In genomic region chr1:34011821-34012271, GRCm38 (mm10) we compare ENCODE assay signal across 8 mouse cellular contexts.
DNase-seq lines count a peak whose midpoint lies in the region; ATAC-seq and TF ChIP-seq lines count a peak whose summit lies in the region.

No protein-coding gene starts in this region.

- H3K27me3 ChIP-seq in C2C12 (ENCODE audit: control insufficient read depth, insufficient read depth, insufficient read length) = no peaks in the 10 kb centered on the region
- peaks cover 13% of the 10 kb centered on the region for H3K27me3 ChIP-seq in liver, embryonic 14.5 days (ENCODE audit: control insufficient read depth, insufficient read depth, low read length)
- no peaks in the 10 kb centered on the region; the same call in 1 of the 2 replicates for H3K27me3 ChIP-seq in splenic B cell, adult 2 months (ENCODE audit: control insufficient read depth, insufficient read depth, low read length, poor library complexity, severe bottlenecking)

- intact Hi-C loops in heart, postnatal 14 days (cut with DNase I) = loop anchor here (2.0 kb wide), 1 partner anchor 49 kb away; no protein-coding TSS in a partner anchor

- no peak for TF ChIP-seq EP300 in liver, embryonic 14.5 days (IDR thresholded peaks at IDR 0.05; ENCODE audit: low read depth)

- H3ac ChIP-seq in C2C12 (ENCODE audit: control insufficient read depth, insufficient read length, low read depth) = peak overlapping the region; percentile 91

- TF ChIP-seq POLR2A in cortical plate, adult 2 months (IDR thresholded peaks at IDR 0.05; ENCODE audit: extremely low read depth, insufficient read depth, low read length) = no peak

- no peak overlapping the region; the same call in 1 of the 2 replicates for H3K9ac ChIP-seq in liver, embryonic 14.5 days (replicated peaks)

- peaks cover 76% of the 10 kb centered on the region for H3K79me2 ChIP-seq in C2C12 (ENCODE audit: control insufficient read depth, insufficient read depth)

- no peaks in the 10 kb centered on the region for H3K36me3 ChIP-seq in C2C12 (ENCODE audit: control insufficient read depth, insufficient read depth)
- no peaks in the 10 kb centered on the region for H3K36me3 ChIP-seq in liver, embryonic 14.5 days (replicated peaks; ENCODE audit: control insufficient read depth, insufficient read depth, low read depth)
- no peaks in the 10 kb centered on the region for H3K36me3 ChIP-seq in splenic B cell, adult 2 months (ENCODE audit: control insufficient read depth, insufficient read depth, low read length, poor library complexity, severe bottlenecking)

- TF ChIP-seq CTCF in C2C12 (IDR thresholded peaks at IDR 0.05; ENCODE audit: control insufficient read depth, insufficient read depth, insufficient read length) = no peak
- TF ChIP-seq CTCF in cortical plate, adult 2 months (IDR thresholded peaks at IDR 0.05; ENCODE audit: extremely low read depth, insufficient read depth, low read length) = no peak
- no peak for TF ChIP-seq CTCF in liver, embryonic 14.5 days (IDR thresholded peaks at IDR 0.05; ENCODE audit: low read depth)

- WGBS in liver, embryonic 14.5 days (ENCODE audit: insufficient replicate concordance) = 8% methylated on average over 16 of the region's 16 CpGs

- peak overlapping the region; percentile 62 for H3K4me2 ChIP-seq in liver, embryonic 14.5 days (ENCODE audit: low read depth)

- no peaks in the 10 kb centered on the region for H3K9me3 ChIP-seq in liver, embryonic 14.5 days (ENCODE audit: control insufficient read depth, low read length)

- H3K27ac ChIP-seq in cortical plate, adult 2 months (ENCODE audit: insufficient read depth, low read length) = no peak overlapping the region
- H3K27ac ChIP-seq in liver, embryonic 14.5 days = no peak overlapping the region

- DNase-seq in cerebellum, adult 8-10 months = peak; percentile 18
- no peak for DNase-seq in cerebellum, adult 11-12 months
- DNase-seq in heart, postnatal 14 days = peak; percentile 41 to 48
- no peak for DNase-seq in liver, embryonic 14.5 days (ENCODE audit: low read depth in 3 of 3, low spot score in 3 of 3)
- DNase-seq in splenic B cell, adult 2 months (ENCODE audit: low read depth, low spot score) = peak; percentile 1
- DNase-seq in spleen, postnatal 36 days (ENCODE audit: low spot score in 2 of 2) = no peak

- ATAC-seq in liver, embryonic 14.5 days (ENCODE audit: insufficient read depth) = peak; percentile 31; the same call in 1 of the 2 replicates

- H3K4me1 ChIP-seq in cortical plate, adult 2 months (ENCODE audit: control insufficient read depth, insufficient read depth, low read length) = peaks cover 6% of the 10 kb centered on the region; the same call in 1 of the 2 replicates
- H3K4me1 ChIP-seq in liver, embryonic 14.5 days (replicated peaks; ENCODE audit: control insufficient read depth in 2 of 2, insufficient read depth in 2 of 2, low read length in 1 of 2) = no peaks in the 10 kb centered on the region; a peak in 1 of 4 replicates

- H3K4me3 ChIP-seq in C2C12 (ENCODE audit: insufficient read depth, poor library complexity, severe bottlenecking) = peak overlapping the region; percentile 59
- peak overlapping the region; percentile 57 for H3K4me3 ChIP-seq in cortical plate, adult 2 months (ENCODE audit: insufficient read depth, low read length)
- peak overlapping the region; percentile 56 to 70 for H3K4me3 ChIP-seq in liver, embryonic 14.5 days (ENCODE audit: insufficient read depth in 1 of 2, low read depth in 2 of 2, low read length in 2 of 2)

- H3K79me3 ChIP-seq in C2C12 (ENCODE audit: low read depth) = peaks cover 51% of the 10 kb centered on the region

TF ChIP-seq in C2C12, 6 proteins besides CTCF, POLR2A, EP300 and RAD21:
- TF ChIP-seq USF1 (IDR thresholded peaks at IDR 0.05; ENCODE audit: low read depth) (no peak), CEBPB (IDR thresholded peaks at IDR 0.05; ENCODE audit: low read depth) (no peak), MYOG (IDR thresholded peaks at IDR 0.05; ENCODE audit: control insufficient read depth, extremely low read depth, insufficient read length) (no peak), FOSL1 (IDR thresholded peaks at IDR 0.05; ENCODE audit: insufficient read depth, low read length, poor library complexity, severe bottlenecking) (no peak), MAX (IDR thresholded peaks at IDR 0.05) (no peak), MYOD1 (IDR thresholded peaks at IDR 0.05; ENCODE audit: control insufficient read depth, insufficient read length, low read depth) (no peak)

Comparison
In these comparisons a context has a peak if more than half of its experiments do, and no peak if none do; other contexts are left out.
1. DNase-seq: peak in cerebellum, adult 8-10 months (single experiment), heart, postnatal 14 days (2 of 2) and splenic B cell, adult 2 months (single experiment); none in cerebellum, adult 11-12 months (single experiment), liver, embryonic 14.5 days (0 of 3) and spleen, postnatal 36 days (0 of 2).
2. Peak in every context shown above with its lines, with median percentiles within 50 percentile points of each other: H3K4me3 ChIP-seq.